Mouse (Mus musculus): Measurements from ENCODE around the gene Hnrnpu. TPM values are rescaled to one million over a fixed set of nuclear protein-coding genes. Genes with fewer than 3 reads are reported as not detected.
"Not testable (repeated sequence)": the region's sequence is repeated elsewhere in the genome, so short reads cannot be mapped to it uniquely, and the experiment has no call there.

Hnrnpu gene
- polyA plus RNA-seq, 1 experiment: 51.6 TPM

DNA sequence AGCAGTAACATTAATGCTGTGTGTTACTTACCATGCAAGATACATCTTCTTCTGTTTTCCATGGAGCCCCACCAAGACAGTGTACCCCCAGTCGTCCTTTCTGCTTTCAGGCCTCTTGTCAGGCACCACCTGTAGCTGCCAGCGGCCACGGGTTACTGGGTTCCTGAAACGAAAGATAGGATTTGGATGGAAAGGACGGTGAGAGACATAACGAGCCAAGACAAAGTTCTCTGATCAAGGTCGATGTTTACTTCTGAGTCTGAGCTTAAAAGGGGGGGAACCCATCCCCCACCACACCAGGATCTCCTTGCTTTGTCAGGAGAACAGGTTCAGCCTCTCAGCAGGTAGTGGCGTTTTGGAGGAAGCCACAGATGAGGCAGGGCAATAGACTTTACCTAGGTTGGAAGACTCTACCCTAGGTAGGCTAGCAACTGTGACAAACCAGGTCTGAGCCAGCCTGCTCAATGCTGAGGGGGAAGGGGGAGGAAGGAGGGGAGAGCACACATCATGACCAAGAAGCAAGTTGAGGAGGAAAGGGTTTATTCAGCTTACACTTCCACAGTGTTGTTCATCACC, 49.9 kb downstream of the Hnrnpu start:
- Histone ChIP-seq H3K27me3 (replicated peaks; ENCODE audit: control insufficient read depth, insufficient read depth, low read length) (no peaks in the 10 kb centered on the region), H3K36me3 (ENCODE audit: control insufficient read depth, insufficient read depth, low read length) (no peaks in the 10 kb centered on the region), H3K27ac (ENCODE audit: insufficient read depth, low read depth, low read length) (no peak overlapping the region), H3K4me3 (ENCODE audit: insufficient read depth, low read depth, low read length) (no peak overlapping the region), H3K4me1 (ENCODE audit: control insufficient read depth, insufficient read depth, low read length) (no peaks in the 10 kb centered on the region)
- WGBS: 70% methylated on average over 8 of the region's 8 CpGs
- DNase-seq: no peak
- TF ChIP-seq POLR2A (IDR thresholded peaks at IDR 0.05; ENCODE audit: low read depth, low read length) (no peak), CTCF (conservative IDR thresholded peaks at IDR 0.05; ENCODE audit: insufficient read depth, insufficient read length, low read depth, low read length) (no peak)

GRCm38 (mm10) chr1:178283946-178284720, 53.5 kb downstream of the Hnrnpu start:
- no peak overlapping the region for H3K27ac ChIP-seq (ENCODE audit: insufficient read depth, low read depth, low read length)
- WGBS: 65% methylated on average over 2 of the region's 2 CpGs
- no peaks in the 10 kb centered on the region for H3K27me3 ChIP-seq (replicated peaks; ENCODE audit: control insufficient read depth, insufficient read depth, low read length)
- no peaks in the 10 kb centered on the region for H3K36me3 ChIP-seq (ENCODE audit: control insufficient read depth, insufficient read depth, low read length)
- no peak overlapping the region for H3K4me3 ChIP-seq (ENCODE audit: insufficient read depth, low read depth, low read length)
- no peak for TF ChIP-seq CTCF (conservative IDR thresholded peaks at IDR 0.05; ENCODE audit: insufficient read depth, insufficient read length, low read depth, low read length)
- no peaks in the 10 kb centered on the region for H3K4me1 ChIP-seq (ENCODE audit: control insufficient read depth, insufficient read depth, low read length)
- DNase-seq: no peak

GRCm38 (mm10) chr1:178283314-178283713, 54.3 kb downstream of the Hnrnpu start:
- H3K4me1 ChIP-seq (ENCODE audit: control insufficient read depth, insufficient read depth, low read length); H3K27me3 ChIP-seq (replicated peaks; ENCODE audit: control insufficient read depth, insufficient read depth, low read length); DNase-seq; H3K36me3 ChIP-seq (ENCODE audit: control insufficient read depth, insufficient read depth, low read length); H3K27ac ChIP-seq (ENCODE audit: insufficient read depth, low read depth, low read length); H3K4me3 ChIP-seq (ENCODE audit: insufficient read depth, low read depth, low read length): not testable (repeated sequence)
- WGBS: 94% methylated on average over 3 of the region's 3 CpGs

DNA sequence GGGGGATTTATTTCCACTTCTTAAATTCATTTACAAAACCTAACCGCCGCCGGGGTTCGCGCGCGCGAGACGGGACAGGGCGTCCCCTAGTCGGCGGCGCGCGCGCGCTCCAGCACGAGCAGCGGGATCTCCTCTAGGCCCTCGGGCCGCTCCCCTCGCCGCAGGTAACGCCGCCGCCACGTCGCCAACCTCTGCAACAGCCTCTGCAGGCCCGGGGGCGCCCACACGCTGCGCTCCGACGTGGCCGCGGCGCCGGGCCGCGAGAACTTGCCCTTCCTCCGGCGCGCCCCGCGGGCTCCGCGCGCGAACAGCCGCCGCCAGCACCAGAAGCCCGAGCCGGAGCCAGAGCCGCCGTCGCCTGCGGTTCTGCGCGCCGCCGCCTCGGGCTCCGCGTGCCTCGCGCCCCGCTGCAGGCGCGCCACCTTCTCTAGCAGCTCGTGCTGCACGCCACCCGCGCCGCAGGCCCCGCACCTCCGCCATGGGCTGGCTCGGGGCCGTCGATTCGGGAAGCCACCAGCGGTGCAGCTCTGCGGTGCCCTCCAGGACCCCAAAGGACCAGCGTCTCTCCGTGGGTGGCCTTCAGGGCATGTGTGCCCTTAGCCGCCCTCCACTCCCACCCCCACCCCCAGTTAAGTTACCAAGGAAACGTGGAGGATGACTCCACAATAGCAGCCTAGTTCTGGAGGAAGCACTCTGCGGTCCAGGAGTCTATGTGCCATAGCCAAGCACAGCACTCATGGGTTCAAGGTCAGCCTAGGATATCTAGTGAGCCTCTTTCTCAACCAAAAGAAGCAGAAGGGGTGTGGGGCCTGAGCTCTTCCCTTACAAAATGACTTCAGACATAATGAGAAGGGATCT, 61.3 kb downstream of the Hnrnpu start:
- Histone ChIP-seq H3K36me3 (ENCODE audit: control insufficient read depth, insufficient read depth, low read length) (no peaks in the 10 kb centered on the region), H3K4me3 (ENCODE audit: insufficient read depth, low read depth, low read length) (peak overlapping the region; percentile 68), H3K27ac (ENCODE audit: insufficient read depth, low read depth, low read length) (no peak overlapping the region), H3K27me3 (replicated peaks; ENCODE audit: control insufficient read depth, insufficient read depth, low read length) (no peaks in the 10 kb centered on the region; the same call in 1 of the 2 replicates), H3K4me1 (ENCODE audit: control insufficient read depth, insufficient read depth, low read length) (peaks cover 5% of the 10 kb centered on the region)
- WGBS: 2% methylated on average over 87 of the region's 87 CpGs
- DNase-seq: peak; percentile 41
- TF ChIP-seq CTCF (conservative IDR thresholded peaks at IDR 0.05; ENCODE audit: insufficient read depth, insufficient read length, low read depth, low read length) (no peak), POLR2A (IDR thresholded peaks at IDR 0.05; ENCODE audit: low read depth, low read length) (no peak)

- Histone ChIP-seq H3K36me3 (ENCODE audit: control insufficient read depth, insufficient read depth, low read length) (no peaks in the 10 kb centered on the region), H3K27me3 (replicated peaks; ENCODE audit: control insufficient read depth, insufficient read depth, low read length) (no peaks in the 10 kb centered on the region; the same call in 1 of the 2 replicates), H3K4me1 (ENCODE audit: control insufficient read depth, insufficient read depth, low read length) (peaks cover 5% of the 10 kb centered on the region), H3K4me3 (ENCODE audit: insufficient read depth, low read depth, low read length) (peak overlapping the region; percentile 68), H3K27ac (ENCODE audit: insufficient read depth, low read depth, low read length) (no peak overlapping the region)
- no peak for TF ChIP-seq POLR2A (IDR thresholded peaks at IDR 0.05; ENCODE audit: low read depth, low read length)
- no peak for TF ChIP-seq CTCF (conservative IDR thresholded peaks at IDR 0.05; ENCODE audit: insufficient read depth, insufficient read length, low read depth, low read length)
- DNase-seq: no peak
- 4% methylated on average over 11 of the region's 11 CpGs for WGBS
Observed at GRCm38 (mm10) chr1:178275738-178276053, 61.9 kb downstream of the Hnrnpu start.

DNA sequence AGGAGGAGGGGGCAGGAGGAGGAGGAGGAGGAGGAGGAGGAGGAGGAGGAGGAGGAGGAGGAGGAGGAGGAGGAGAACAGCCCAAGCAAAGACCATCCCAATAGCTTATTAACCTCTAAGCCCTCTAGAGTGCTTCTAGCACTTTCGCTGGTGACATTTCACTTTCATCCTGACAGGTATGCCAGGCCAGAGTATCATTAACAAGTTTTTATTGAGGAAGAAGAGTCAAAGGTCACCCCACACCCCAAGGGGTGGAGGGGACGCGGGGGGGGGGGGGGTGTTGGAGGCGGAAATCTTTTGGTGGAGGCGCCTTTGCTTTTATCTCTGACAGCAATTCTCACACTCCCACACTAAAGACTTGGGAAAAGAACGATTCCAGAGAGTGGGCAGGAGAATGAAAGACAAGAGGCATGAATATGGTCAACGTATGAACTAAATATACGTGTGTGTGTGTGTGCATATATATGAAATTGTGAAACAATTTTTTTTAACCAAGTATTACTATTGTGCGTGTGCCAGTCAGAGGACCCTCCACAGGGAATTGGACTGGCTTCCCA, 62.3 kb downstream of the Hnrnpu start:
- no peak overlapping the region for H3K4me3 ChIP-seq (ENCODE audit: insufficient read depth, low read depth, low read length)
- H3K27me3 ChIP-seq (replicated peaks; ENCODE audit: control insufficient read depth, insufficient read depth, low read length): no peaks in the 10 kb centered on the region; the same call in 1 of the 2 replicates
- TF ChIP-seq CTCF (conservative IDR thresholded peaks at IDR 0.05; ENCODE audit: insufficient read depth, insufficient read length, low read depth, low read length) (no peak), POLR2A (IDR thresholded peaks at IDR 0.05; ENCODE audit: low read depth, low read length) (no peak)
- peaks cover 5% of the 10 kb centered on the region for H3K4me1 ChIP-seq (ENCODE audit: control insufficient read depth, insufficient read depth, low read length)
- no peaks in the 10 kb centered on the region for H3K36me3 ChIP-seq (ENCODE audit: control insufficient read depth, insufficient read depth, low read length)
- H3K27ac ChIP-seq (ENCODE audit: insufficient read depth, low read depth, low read length): no peak overlapping the region
- 18% methylated on average over 9 of the region's 9 CpGs for WGBS
- peak; percentile 8 for DNase-seq

Other genes starting within 250 kb of the Hnrnpu start
- 6.4 TPM in 2 replicates for gene Desi2, start 150.4 kb downstream of the Hnrnpu start, polyA plus RNA-seq (2012; rRNA removed)
- 28.0 and 54.6 TPM in 2 replicates for gene Cox20, start 18.7 kb downstream of the Hnrnpu start, polyA plus RNA-seq (2012; rRNA removed)
- 0.96 and 1.6 TPM in 2 replicates for gene Efcab2, start 68.3 kb upstream of the Hnrnpu start, polyA plus RNA-seq (2012; rRNA removed)
- gene Kif26b, start 191.3 kb upstream of the Hnrnpu start, polyA plus RNA-seq (2012; rRNA removed): 0.91 and 0.97 TPM in 2 replicates